Mouse (Mus musculus): ENCODE measurements around the gene Trim2. TPM values are rescaled to one million over a fixed set of nuclear protein-coding genes. Genes with fewer than 3 reads are reported as not detected.
A peak's percentile ranks its signal among the peaks of the same experiment; 100 is the strongest.

Trim2 gene
- total RNA-seq, 2 experiments from 2014 or later = 267 to 271 TPM

DNA sequence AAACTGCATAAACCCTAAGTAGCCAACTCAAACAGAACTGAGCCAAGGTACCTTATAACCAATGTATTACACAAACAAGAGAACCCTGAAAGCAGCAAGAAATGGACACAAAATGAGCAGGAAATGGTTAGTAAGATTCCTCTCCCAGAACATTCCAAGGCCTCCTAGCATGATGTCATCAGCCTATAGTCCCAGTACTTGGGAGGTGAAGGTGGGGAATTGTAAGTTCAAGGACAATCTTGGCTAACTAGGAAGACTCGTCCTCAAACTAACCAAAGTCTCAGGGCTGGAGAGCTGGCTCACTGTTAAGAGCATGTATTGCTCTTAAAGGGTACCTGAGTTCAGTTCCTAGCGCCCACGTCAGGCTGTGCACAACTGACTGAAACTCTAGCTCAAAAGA lies 108.4 kb downstream of the Trim2 start:
- DNase-seq (ENCODE audit: low spot score in 2 of 2) = no peak

- DNase-seq (ENCODE audit: low spot score in 2 of 2) = no peak
These were observed 112.8 kb downstream of the Trim2 start for GRCm38 (mm10) chr3:84193881-84194280.

DNA sequence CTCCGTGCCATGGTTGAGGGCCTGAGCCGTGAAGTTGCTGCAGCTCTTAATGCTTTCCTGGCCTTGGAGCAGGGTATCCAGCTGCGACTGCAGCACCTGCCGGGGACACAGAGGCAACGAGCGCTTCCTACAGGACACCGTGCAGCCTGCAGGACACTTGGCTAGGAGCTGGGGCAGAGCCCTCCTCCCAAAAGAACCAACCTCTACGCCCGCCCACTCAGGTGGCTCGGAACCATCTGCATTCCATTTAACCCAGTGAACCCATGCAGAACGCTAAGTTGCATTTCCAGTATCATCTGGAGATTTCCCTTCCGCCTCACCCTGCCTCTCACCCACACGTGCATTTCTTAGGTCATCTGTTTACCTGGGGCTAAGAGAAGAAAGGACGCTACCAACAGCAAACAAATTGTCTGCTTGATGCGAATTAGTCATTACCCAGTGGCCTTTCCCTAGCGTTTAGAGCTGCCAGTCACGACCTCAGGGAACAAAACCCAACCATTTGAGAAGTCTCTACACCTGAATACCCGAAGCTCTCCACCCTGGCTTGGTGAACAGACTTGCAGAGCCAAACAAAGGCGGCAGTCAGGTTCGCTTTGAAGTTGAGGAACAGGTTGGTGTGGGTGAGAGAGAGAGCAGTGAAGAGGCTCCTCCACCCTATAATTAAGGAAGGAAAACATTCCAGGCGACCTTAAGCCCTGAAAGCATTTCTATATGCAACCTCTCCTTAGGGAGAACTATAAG lies 115.4 kb downstream of the Trim2 start:
- DNase-seq (ENCODE audit: low spot score in 2 of 2) = no peak

DNA sequence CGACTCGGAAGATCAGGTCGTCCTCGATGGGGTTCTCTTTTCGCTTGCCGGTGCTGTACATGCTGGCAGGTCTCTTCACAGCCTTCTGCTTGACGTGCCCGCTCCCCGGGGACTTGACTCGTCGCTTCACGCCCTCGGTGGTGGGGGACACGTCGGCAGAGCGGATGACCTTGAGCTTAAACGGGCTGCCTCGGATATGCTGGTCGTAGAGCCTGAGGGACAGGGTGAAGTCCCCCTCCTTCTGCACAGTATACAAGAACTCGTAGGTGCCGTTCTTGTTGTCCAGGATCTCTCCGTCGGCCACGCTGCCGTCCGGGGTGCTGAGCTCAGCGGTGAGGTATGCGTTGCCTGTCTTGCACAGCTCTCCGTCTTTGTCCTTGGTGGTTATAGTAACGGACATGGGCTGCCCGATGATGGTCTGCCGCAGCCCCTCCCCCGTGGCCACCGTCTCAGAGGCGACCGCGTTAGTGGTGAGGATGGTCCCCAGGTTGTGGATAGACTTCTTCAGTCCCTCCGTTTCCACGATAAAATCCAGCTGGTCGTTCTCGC lies 116.1 kb downstream of the Trim2 start:
- DNase-seq (ENCODE audit: low spot score in 2 of 2) = no peak

GRCm38 (mm10) chr3:84189629-84190173 lies 117.0 kb downstream of the Trim2 start:
- DNase-seq (ENCODE audit: low spot score in 2 of 2) = no peak

GRCm38 (mm10) chr3:84181717-84182116 lies 125.0 kb downstream of the Trim2 start:
- no peak for DNase-seq (ENCODE audit: low spot score in 2 of 2)

DNA sequence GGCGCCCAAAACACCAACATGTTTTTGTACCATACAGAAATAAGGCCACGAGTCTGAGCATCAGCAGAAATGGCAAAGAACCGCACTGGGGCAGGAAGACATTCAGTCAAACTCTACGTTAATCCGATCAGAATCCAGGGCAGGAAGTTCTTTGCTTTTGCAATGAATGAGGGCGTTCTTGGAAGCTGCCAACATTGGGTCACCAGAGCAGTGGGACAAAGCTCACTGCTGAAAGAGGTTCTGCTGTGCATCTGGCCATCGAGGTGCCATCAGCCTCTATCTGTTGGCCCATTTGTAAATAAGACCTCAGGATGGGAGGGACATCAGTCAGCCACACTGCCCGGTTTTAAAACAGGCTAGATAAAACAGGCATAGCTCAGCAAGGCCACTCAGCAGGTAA lies 125.6 kb downstream of the Trim2 start:
- no peak for DNase-seq (ENCODE audit: low spot score in 2 of 2)

GRCm38 (mm10) chr3:84180304-84180703 lies 126.4 kb downstream of the Trim2 start:
- no peak for DNase-seq (ENCODE audit: low spot score in 2 of 2)

GRCm38 (mm10) chr3:84177834-84178233 lies 128.8 kb downstream of the Trim2 start:
- no peak for DNase-seq (ENCODE audit: low spot score in 2 of 2)

- DNase-seq (ENCODE audit: low spot score in 2 of 2) = peak; percentile 78 to 82
These were observed 131.1 kb downstream of the Trim2 start for GRCm38 (mm10) chr3:84175337-84176315.

GRCm38 (mm10) chr3:84173581-84174154 lies 133.0 kb downstream of the Trim2 start, which contains the start of gene Gm6525:
Gm6525 (plus strand) TSS chr3:84174104.
- no peak for DNase-seq (ENCODE audit: low spot score in 2 of 2)

DNA sequence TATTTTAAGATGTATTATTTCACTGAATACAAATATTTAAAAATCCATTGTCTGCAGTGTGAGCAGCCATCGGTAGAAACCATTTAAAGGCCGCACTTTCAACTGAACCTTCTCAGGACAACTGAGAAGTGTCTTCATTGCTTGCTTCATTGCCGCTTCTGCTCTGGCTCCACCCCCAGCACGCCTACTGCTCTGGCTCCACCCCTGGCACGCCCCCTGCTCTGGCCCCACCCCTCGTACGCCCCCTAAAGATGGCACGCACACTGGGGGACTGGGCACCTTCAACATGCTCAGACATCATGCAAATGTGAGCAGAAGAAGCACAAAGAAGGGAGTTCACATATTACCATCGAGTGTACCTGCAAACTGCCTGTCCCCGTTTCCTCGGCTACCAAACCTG lies 134.3 kb downstream of the Trim2 start:
- DNase-seq (ENCODE audit: low spot score in 2 of 2) = no peak

DNA sequence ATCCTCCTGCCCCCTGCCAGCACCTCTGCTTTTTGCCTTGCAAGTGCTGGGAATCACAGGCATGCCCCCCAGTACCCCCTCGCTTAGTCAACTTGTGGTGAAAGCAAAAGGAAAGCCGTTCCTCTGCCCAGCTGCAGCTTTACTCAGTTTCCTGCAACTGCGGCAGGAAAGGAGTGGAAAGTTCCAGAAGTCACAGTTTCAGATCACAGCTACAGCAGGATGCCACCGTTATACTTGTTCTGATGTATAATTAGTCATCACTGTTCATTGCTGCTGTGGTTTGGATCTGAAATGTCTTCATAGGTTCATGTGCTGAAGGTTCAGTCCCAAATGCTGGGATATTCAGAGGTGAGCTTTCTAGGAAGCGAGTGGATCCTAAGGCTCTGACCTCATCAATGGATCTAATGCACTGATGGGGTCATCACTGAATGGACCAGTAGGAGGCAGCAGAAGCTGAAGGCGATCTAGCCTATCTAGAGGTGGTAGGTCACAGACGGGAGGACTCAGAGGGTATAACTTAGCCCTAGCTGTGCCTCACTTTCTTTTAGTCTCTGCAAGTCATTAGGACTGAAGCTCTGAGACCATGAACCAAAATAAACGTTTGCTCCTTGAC lies 137.2 kb downstream of the Trim2 start:
- no peak for DNase-seq (ENCODE audit: low spot score in 2 of 2)

- DNase-seq (ENCODE audit: low spot score in 2 of 2) = no peak
These were observed 137.7 kb downstream of the Trim2 start for GRCm38 (mm10) chr3:84168943-84169342.

DNA sequence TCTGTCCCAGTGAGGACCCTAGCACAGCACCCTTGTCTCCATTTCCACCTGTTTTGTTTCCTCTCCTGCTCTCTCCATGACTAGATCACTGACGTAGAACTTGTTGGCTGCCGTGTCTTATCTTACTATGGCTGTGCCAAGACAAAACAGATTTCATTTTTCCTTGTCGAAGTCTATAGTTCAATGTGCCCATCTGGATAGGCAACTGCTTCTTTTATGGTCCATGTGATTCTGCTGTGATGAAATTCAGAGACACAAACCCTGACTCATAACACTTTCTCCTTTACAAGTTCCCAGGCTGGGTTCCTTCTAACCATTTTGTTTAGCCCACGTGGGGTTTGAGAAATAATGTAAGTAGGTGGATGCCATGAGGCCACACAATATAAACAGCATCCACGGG lies 140.6 kb downstream of the Trim2 start:
- DNase-seq (ENCODE audit: low spot score in 2 of 2) = no peak

GRCm38 (mm10) chr3:84165391-84165790 lies 141.3 kb downstream of the Trim2 start:
- no peak for DNase-seq (ENCODE audit: low spot score in 2 of 2)

DNA sequence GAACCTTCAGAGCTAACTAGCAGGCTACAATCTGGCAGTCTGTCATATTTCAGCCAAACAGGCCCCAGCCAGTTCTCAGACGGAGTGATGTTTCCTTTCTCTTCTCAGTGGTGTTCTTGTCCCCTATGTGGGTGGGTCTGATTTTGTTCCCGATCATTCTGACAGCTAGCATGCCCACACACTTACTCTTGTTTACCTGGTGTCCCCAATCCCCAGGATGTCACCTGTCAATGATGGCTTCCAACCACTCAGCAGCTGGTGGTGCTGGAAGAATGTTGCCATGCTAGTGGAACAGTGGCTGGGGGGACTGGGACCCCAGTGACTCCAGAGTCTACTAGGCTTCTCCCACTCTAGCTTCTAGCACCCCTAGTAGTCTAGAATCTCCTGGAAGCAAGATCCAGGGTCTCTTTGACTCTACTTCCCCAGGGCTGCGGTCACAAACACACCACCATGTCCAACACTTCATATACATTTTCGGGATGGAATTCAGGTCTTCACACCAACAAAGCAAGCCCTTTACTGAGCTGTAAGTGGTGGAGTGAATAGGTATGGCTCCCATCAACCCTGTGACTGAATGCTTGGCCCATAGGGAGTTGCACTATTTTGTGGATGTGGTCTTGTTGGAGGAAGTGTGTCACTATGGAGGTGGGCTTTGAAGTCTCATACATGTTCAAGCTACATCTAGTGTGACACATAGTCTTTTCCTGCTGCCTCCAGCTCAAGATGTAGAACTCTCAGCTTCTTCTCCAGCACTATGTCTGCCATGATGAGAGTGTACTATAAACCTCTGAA lies 148.9 kb downstream of the Trim2 start:
- DNase-seq (ENCODE audit: low spot score in 2 of 2) = no peak

- DNase-seq (ENCODE audit: low spot score in 2 of 2) = no peak
These were observed 149.7 kb downstream of the Trim2 start for GRCm38 (mm10) chr3:84157011-84157410.

GRCm38 (mm10) chr3:84156105-84156504 lies 150.6 kb downstream of the Trim2 start:
- no peak for DNase-seq (ENCODE audit: low spot score in 2 of 2)

GRCm38 (mm10) chr3:84155558-84156006 lies 151.1 kb downstream of the Trim2 start, which contains the start of gene Mnd1:
Mnd1 (minus strand) TSS chr3:84155786.
- DNase-seq (ENCODE audit: low spot score in 2 of 2) = peak; percentile 99

Data from layer of hippocampus, postnatal 10 days (tissue).